Mouse (Mus musculus): ENCODE measurements around the gene Ube2q2.

DNA sequence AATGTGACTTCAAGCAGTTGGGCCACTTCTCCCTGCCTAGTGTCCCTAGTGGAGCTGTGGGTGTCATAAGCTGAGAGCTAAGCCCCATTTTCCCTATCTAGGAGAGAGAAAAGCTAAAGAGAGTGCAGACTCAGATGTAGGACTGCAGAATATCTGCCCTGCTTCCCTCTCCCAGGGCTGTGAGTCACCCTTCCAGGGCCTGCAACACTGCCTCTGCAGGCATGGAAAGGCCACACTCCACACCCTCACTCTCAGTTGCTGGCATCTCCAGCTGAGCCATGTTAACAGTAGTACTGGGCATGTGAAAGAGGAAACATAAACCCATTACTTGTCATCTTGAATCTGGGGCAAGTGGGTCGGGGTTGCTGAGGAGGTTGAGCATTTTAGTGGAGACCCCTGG is 33.9 kb upstream of the Ube2q2 start:
- TF ChIP-seq EP300 (optimal IDR thresholded peaks at IDR 0.05) (no peak), CTCF (IDR thresholded peaks at IDR 0.05; ENCODE audit: low read depth) (peak; percentile 58)
